Mouse (Mus musculus) megakaryocyte, adult 5-6 weeks (primary cell): ENCODE results near the gene Krr1. TPM values are rescaled to one million over a fixed set of nuclear protein-coding genes. Genes with fewer than 3 reads are reported as not detected.
A peak's percentile ranks its signal among the peaks of the same experiment; 100 is the strongest.
"Not testable (repeated sequence)": the region's sequence is repeated elsewhere in the genome, so short reads cannot be mapped to it uniquely, and the experiment has no call there.

Source experiments
- ATAC-seq: 2 replicates; pipeline ENCODE4 v1.8.0; 2016; ENCODE audit warnings: mild to moderate bottlenecking, inconsistent platforms; ENCODE audit not compliant: poor library complexity, severe bottlenecking
- total RNA-seq, 2 experiments: library from RNA; stranded (forward) in 1 of 2; stranded (reverse) in 1 of 2; fragments of 153-499, 151-499 nt in 1 of 2; fragments of 221-1000, 200-1000 nt in 1 of 2; gene quantifications; 2 replicates each; pipeline versions ENCODE4 v1.2.3 to v1.2.4; 2015 to 2017

Gene Krr1
- total RNA-seq, 2 experiments from 2014 or later = 33.3 to 50.3 TPM

DNA sequence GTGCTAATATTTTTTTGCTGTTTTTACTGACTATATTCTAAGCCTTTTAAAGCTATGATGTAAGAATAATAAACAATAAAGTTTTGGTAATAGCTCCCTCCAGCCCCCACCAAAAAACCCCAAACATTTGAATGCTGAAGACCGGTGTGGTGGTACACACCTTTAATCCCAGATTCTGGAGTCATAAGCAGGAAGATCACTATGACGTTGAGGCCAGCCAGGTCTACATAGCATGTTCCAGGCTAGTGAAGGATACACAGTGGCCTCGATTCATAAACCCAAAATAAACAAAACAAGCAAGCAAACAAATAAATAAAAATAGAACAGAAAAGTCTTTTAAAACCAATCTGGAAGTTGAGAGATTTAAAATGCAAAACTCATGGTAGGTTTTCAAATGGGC is 535 bp upstream of the Krr1 start:
- ATAC-seq = no peak

DNA sequence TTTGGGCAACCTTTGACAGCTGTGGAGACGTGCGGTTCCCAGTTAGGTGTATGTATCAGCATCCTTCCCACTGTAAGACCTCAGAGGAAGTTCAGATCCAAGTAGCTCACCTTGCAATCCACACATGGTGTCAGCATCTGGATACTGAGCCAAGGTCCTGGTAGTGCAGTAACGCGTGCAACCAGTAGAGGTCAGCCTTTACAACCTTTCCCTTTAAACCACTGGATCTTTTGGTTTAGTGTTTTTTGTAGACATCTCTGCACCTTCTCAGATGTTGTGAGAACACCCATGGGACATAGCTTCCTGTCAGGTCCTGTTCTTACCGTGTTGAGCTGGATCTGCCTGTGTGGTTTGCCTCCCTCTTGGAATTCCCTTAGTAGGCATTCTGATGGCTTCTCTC is 5.1 kb downstream of the Krr1 start:
- ATAC-seq = peak; percentile 79

DNA sequence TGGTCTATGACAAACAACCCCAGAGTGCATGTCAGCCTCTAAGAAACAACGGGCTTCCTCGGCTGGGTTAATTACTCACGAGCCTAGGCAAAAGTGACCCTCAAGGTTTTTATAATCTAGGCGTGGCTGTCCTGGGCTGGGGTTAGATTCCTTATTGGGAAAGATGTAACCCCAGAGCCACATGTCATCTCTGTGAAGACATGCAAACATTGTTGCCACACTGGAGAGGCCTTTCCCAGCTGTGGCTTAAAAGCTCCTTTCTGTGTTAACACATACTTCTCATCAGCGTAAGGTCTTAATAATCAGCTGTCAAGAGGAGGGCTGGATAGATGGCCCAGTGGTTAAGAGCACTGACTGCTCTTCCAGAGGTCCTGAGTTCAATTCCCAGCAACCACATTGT is 10.6 kb downstream of the Krr1 start:
- peak; percentile 59 for ATAC-seq

DNA sequence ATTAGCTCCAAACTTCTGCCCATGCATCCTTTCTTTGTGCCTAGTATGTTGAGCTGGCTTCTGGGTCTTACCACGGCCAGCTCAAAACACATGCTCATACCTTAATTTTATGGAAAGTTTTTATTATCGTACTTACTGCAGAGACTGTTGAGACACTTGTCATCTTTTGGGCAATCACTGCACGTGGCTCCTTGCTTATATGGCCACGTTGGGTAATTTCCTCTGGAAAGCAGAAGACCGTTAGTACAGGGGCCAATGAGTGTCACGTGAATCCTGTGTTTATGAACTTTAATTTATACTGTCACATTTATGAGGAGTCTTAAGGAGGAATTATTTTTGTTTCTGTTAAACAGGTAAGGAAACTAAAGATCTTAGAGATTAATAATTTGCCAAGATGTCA is 14.0 kb downstream of the Krr1 start:
- peak; percentile 88 for ATAC-seq

DNA sequence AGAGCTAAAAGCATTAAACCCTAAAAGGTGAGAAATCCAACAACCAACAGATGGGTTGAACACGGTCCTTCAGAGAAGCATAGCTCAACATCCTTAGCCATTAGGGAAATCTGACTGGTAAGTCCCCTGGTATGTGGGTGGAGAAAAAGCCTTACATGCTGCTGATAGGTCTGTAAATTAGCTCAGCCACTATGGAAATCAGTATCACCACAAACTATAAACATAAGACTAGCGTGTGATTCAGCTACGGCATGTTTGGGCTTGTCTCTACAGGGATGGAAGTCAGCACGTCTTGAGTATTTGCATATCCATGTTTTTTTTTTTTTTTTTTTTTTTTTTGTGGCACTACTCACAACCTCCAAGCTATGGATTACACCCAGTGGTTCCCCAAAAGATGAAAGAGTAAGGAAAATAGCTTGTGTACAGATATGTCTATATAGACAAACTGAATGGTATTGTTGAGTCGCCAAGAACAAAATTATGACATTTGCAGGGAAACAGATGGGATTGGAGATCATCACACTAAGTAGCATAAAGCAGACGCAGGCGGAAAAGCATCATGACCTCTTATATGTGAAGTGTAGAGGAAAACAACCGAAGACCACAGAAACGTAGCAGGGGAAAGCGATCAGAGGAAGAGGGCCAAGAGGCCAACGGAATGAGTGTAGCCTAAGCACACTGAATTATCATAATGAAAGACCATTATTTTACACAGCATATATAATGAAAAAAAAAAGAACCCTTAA is 23.5 kb downstream of the Krr1 start:
- peak; percentile 29 for ATAC-seq

DNA sequence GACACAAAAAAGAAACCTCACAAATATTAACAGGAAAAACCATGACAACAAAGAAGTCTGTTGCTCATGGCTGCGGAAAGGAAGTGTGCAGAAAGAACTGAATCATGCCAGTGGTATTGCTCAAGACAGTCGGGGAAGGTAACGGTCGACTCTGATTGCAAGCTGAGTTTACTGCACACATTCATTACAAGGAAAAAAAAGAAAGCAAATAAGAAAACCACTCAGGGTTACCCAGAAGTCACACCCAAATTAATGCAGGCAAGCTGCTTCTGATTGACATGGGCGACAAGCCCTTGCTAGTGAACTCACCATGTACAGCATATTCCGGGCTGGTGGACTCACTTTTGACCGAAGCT is 24.1 kb downstream of the Krr1 start:
- ATAC-seq = peak; percentile 62

DNA sequence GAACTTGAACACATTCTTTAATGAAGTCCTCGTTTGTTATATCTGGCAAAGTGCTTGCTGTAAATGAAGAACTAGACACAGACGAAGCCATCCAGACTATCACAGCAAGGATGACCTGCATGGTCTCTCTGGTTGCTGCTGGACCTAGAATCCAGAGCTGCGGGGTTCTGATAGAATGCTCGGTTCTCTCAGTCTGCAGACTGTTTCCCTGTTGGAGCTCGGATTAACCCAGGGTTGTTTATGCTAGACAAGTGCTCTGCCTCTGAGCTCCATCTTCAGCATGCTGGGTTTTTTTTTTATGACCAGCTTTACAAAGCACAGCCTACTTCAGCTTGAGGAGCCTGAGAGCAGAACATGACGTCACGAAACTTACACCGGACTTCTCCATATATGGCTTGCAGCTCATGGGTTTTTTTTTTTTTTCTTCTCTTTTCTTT is 24.5 kb downstream of the Krr1 start:
- peak; percentile 47 for ATAC-seq

DNA sequence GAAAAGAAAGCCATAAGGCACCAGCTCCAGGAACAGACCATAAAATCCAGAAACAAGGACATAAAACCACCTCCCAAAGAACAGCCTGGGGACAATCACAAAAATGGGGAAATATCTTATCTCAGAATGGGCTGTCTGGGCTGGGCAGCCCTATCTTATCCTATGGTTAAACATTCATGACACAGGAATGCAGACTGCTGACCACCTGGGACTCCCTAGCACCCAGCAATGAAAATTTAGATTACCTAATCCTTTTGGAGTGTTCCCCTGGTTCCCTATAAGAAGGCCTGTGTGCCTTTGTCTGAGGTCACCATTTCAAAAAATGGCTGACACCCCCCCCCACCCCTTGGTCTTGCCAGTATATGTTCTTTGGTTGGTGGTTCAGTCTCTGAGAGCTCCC is 25.2 kb downstream of the Krr1 start:
- ATAC-seq = no peak

DNA sequence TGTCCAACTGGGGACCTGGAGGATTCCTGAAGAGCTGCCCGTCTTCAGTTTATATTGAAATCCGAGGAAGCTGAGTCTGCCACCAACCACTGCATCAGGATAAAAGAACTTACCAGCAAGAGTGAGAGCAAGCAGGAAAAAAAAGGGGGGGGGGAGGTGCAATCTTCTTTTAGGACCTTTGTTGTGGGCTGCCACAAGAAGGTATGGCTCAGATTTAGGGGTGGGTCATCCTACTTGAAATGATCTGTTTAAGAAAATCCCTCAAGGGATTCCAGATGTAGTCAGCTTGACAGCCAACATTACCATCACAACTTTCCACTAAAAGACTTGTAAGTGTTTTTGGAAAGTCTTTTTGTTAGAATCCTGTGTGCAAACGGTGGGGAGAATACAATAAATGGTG is 27.3 kb downstream of the Krr1 start:
- no peak for ATAC-seq

DNA sequence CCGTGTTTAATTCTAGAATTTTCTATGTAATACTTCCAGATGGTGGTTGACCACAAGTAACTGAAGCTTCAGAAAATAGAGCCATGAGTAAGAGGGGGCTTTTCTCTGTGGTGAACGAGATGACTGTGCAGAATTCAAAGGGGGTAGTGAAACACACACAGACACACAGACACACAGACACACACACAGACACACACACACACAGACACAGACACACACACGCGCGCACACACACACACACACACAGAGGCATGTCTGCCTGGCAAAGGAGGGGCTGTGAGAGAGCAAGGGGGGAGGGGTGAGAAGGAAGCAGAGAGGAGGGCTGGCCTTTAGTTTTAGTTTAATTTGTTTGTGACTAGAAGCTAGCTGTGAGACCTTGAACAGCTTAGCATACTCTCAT is 28.1 kb downstream of the Krr1 start:
- peak; percentile 11 for ATAC-seq

DNA sequence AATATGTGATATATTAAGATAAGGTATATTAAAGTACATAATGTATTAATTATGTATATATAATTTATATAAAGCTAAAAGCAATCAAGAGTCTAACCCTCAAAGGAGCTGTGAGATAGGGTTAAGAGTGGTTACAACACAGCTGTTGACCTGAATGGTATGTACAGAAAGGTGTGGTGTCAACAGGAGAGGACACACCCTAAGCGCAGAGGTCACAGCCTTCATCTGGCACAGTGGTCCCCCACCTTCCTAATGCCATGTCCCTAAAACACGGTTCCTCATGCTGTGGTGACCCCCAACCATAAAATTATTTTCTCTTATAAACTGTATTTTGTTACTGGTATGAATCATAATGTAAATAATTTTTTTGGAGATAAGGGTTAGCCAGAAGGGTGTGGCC is 28.9 kb downstream of the Krr1 start:
- ATAC-seq = no peak

DNA sequence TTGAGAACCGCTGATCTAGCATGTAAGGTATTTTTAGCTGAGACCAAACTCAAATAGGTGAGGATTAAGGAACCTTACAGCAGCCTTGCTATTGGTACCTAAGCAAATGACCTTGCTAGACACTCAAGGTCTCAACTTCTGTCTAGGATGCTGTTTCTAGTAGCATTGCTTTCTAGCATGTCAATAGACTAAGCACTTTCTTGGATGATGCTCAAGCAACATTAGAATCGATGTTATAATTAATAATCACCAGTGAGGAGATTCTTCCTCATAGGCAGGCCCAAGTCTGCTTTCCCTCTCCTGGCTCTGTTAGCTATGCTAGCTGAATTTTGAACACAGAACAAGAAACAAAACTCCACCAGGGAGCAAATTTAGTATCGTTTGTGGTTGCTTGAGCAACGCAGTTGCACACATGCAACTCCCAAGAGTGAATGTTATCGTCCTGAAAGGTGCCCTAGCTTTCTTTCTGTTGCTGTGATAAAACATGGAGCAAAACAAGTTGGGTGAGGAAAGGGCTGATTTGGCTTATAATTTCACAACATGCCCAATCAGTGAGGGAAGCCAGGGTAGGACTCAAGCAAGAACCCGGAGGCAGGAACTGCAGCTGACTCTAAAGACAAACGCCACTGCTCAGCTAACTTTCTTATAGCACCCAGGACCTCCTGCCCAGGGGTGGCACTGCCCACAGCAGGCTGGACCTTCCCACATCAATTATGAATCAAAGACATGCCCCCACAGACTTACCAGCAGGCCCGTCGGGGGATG is 29.5 kb downstream of the Krr1 start:
- peak; percentile 51 for ATAC-seq

DNA sequence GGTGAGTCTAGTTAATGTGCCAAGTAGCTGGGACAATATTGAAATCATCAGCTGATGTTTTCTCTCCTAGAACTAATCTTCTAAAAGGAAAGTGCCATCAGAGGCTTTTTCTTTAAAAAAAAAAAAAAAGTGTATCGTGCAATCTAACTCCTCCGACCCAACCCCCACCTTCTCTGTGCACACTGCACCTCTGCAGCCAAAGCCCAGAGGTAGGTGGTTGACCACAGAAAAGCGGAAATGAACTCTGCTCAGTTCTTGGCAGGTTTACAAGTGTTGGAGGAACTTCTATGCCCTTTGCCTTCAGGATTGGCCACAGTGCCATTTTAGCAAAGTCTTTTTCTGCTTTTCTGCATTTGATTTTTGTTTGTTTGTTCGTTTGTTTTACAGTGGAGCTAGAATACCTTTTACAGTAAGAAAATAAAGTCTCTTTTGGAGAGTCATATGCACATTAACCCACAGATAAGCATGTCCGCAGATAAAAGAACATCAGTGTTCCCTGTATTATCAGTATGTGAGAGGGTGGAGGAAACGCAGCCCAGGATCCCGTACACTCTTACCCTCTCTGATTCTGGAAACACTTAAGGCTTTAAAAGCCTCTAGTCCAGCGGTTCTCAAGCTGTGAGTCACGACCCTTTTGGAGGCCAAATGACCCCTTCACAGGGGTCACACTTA is 30.2 kb downstream of the Krr1 start, which contains the start of gene Glipr1:
Gene Glipr1 (minus strand): TSS at position 88 of the 672 bp plus-strand sequence.
- peak; percentile 75 for ATAC-seq

DNA sequence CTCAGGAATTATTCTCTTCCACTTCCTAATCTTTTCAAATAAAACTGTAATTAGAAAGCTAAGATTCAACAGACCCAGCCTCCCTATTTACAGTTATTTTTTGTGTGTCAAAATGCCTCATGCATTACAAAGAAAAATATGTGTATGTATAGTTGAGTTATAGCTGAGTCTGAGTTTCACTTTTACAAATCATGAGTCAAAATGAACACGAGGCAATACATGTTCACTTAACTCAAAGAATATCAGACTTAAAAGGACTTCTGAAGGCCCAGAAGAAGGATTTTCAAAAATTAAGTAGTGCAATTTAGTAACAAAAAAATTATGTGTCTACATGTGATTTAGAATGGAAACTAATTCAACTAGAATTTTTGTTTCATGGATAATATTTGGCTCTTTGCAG is 37.0 kb downstream of the Krr1 start:
- ATAC-seq = not testable (repeated sequence)

DNA sequence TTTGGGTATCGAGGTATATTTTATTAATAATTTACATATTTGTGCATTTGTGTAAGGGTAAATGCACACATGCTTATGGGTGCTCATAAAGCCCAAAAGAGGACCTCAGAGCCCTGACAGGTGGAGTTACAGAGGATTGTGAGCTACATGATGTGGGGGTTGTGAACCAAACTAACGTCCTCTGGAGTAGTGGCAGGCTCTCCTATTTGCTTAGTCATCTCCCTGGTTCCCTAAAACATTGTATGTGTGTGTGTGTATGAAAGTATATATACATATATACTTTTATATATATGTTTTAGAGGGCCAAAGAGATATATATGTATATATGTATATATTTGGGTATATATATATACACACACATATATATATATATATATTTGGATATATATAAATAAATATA is 51.1 kb downstream of the Krr1 start:
- peak; percentile 77 for ATAC-seq

DNA sequence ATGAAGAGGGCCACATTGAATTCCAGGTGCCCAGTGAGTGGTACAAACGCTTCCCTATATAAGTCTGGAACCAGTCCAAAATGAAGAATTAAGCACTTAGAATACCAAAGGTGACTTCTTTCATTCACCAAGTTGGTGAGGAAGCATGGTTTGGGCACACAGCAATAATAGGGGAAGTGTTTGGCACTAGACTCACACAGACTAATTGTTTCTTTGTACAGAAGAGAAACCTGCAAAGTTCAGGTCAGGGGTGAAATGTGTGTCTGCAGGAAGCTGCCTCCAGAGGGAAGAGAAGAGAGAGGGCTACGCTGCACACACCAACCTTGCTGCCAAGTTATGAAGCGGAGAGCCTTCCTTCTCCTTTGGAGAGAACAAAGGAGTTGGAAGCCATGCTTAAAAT is 56.2 kb downstream of the Krr1 start:
- peak; percentile 57 for ATAC-seq

Other genes with a start within 250 kb of the Krr1 start
- gene Glipr1, start 30.0 kb downstream of the Krr1 start, total RNA-seq (2015) = 703 and 727 TPM in 2 replicates
- 548 and 598 TPM in 2 replicates for gene Glipr1, start 30.0 kb downstream of the Krr1 start, total RNA-seq (2017)
- gene Glipr1l1, start 87.5 kb downstream of the Krr1 start, total RNA-seq (2015) = not detected in 2 replicates
- gene Glipr1l1, start 87.5 kb downstream of the Krr1 start, total RNA-seq (2017) = not detected in 2 replicates
- not detected in 2 replicates for gene Glipr1l2, start 110.7 kb downstream of the Krr1 start, total RNA-seq (2015)
- gene Glipr1l2, start 110.7 kb downstream of the Krr1 start, total RNA-seq (2017) = not detected in 2 replicates
- not detected in 2 replicates for gene Glipr1l3, start 187.7 kb downstream of the Krr1 start, total RNA-seq (2015)
- gene Glipr1l3, start 187.7 kb downstream of the Krr1 start, total RNA-seq (2017) = not detected in 2 replicates
- not detected in 2 replicates for gene Caps2, start 191.0 kb downstream of the Krr1 start, total RNA-seq (2015)
- not detected in 2 replicates for gene Caps2, start 191.0 kb downstream of the Krr1 start, total RNA-seq (2017)